Mouse (Mus musculus) thymus, adult 18-20 months (tissue): ENCODE results near the gene Cyb5r1.

ENCODE experiments used
- DNase-seq, 2 experiments: peaks; one replicate each; pipeline ENCODE4 v3.0.0; 2022; ENCODE audit warnings: mixed read lengths in 2 of 2

Cyb5r1 gene

GRCm38 (mm10) chr1:134460294-134461284 is 55.2 kb downstream of the Cyb5r1 start:
- DNase-seq = no peak
